Mouse (Mus musculus) forebrain, postnatal 0 days (tissue): ENCODE data around the gene Snx8. TPM values are rescaled to one million over a fixed set of nuclear protein-coding genes. Genes with fewer than 3 reads are reported as not detected.

Source experiments
- ATAC-seq: fragments of 200-750 bp; cut with Nextera tagmentation; 2 replicates; pipeline ENCODE4 v1.8.0; 2017; ENCODE audit warnings: mild to moderate bottlenecking, moderate library complexity
- DNase-seq: peaks from one replicate; pipeline ENCODE4 v3.0.0-alpha.2; 2015
- H3K27ac ChIP-seq: fragments of 300-500 bp; sonication (generic); 2 replicates; pipeline ENCODE4 v1.5.1; 2014; ENCODE audit warnings: low read depth, mild to moderate bottlenecking, antibody characterized with exemption, low read length, moderate library complexity, mixed read lengths
- H3K27me3 ChIP-seq: fragments of 300-500 bp; sonication (generic); 2 replicates; pipeline ENCODE4 v1.6.1; 2014; ENCODE audit warnings: mild to moderate bottlenecking, low read length, mixed read lengths; ENCODE audit not compliant: insufficient read depth
- H3K36me3 ChIP-seq: fragments of 300-500 bp; sonication (generic); 2 replicates; pipeline ENCODE4 v1.6.1; 2014; ENCODE audit warnings: mild to moderate bottlenecking, moderate library complexity; ENCODE audit not compliant: insufficient read depth
- H3K4me1 ChIP-seq: fragments of 300-500 bp; sonication (generic); 2 replicates; pipeline ENCODE4 v1.6.1; 2014; ENCODE audit warnings: antibody characterized with exemption; ENCODE audit not compliant: insufficient read depth
- H3K4me2 ChIP-seq: fragments of 300-500 bp; sonication (generic); 2 replicates; pipeline ENCODE4 v1.6.1; 2014; ENCODE audit warnings: low read depth, mild to moderate bottlenecking, moderate library complexity
- H3K4me3 ChIP-seq: fragments of 300-500 bp; sonication (generic); 2 replicates; pipeline ENCODE4 v1.5.1; 2014; ENCODE audit warnings: low read depth, low read length, mixed read lengths
- H3K9ac ChIP-seq: fragments of 300-500 bp; sonication (generic); 2 replicates; pipeline ENCODE4 v1.6.1; 2014; ENCODE audit warnings: mild to moderate bottlenecking
- H3K9me3 ChIP-seq: fragments of 300-500 bp; sonication (generic); 2 replicates; pipeline ENCODE4 v1.6.1; 2016; ENCODE audit warnings: low read length
- CTCF ChIP-seq: sonication (generic); IDR thresholded peaks from 2 replicates; pipeline ENCODE4 v1.5.1; 2016; ENCODE audit warnings: antibody characterized with exemption, control low read depth, low read depth
- WGBS: fragments of 180-500 bp; shearing (Covaris S2); extraction: QIAGEN DNeasy Blood & Tissue Kit; methylation state at CpG from one replicate; pipeline ENCODE4 v1.1.7; 2014; 5-methylcytosine and 5-hydroxymethylcytosine counted together
- polyA plus RNA-seq: library from polyadenylated mRNA; unstranded; fragments of >200 nt; fragmentation: Nextera tagmentation; extraction: Ambion mirVana; gene quantifications from 2 replicates; pipeline ENCODE4 v1.2.1, GENCODE M21; 2015
- total RNA-seq: library from RNA; depleted of rRNA; stranded (reverse); fragments of >200 nt; gene quantifications from 2 replicates; pipeline ENCODE4 v1.2.3, GENCODE M21; 2014

Gene Snx8
- total and polyA plus RNA-seq, 2 experiments from 2014 or later, result 31.1 to 54.6 TPM

DNA sequence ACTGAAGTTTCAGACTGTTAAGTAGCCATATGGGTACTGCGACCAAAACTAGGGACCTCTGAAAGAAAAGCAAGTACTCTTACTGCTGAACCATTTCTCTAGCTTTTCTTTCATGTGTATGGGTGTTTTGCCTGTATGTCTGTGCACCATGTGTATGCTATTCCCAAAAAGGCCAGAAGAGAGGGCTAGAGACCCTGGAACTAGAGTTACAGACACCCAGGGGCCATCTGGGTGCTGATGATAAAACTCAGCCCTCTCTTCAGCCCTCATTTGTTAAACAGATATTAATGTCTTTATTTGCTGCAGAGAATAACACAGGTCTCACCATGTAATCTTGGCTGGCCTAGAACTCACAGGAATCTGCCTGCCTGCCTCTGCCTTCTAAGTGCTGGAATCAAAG is 4.6 kb downstream of the Snx8 start:
- Histone ChIP-seq H3K9me3 (no peaks in the 10 kb centered on the region), H3K4me1 (0 out of 2 replicates have a peak, but pooled peaks cover 3% of the 10 kb centered on the region), H3K36me3 (no peaks in the 10 kb centered on the region), H3K27me3 (no peaks in the 10 kb centered on the region), H3K27ac (no peak overlapping the region), H3K4me3 (no peak overlapping the region), H3K9ac (no peak overlapping the region), H3K4me2 (no peak overlapping the region)
- TF ChIP-seq CTCF, result no peak
- ATAC-seq, result no peak
- WGBS, result 95% methylated on average over 1 of the region's 1 CpGs
- no peak for DNase-seq

DNA sequence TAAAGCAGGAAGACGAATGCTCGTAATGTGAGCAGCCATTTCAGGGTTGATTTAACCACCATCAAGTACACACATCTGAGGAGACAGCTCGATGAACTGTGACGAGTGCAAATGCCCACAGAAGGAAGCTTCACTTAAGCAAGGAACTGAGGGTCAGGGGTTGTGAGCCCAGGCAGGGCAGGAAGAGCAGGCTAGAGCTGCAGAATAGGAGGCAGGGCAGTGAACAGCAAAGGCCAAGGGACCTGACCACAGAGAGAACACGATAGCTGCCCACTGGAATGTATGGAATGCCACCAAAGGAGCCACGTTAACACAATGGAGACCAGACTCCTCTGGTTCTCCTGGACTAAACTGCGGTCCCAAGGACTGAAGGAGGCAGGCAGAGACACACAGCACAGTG is 5.5 kb downstream of the Snx8 start:
- no peak for TF ChIP-seq CTCF
- no peak overlapping the region for H3K9ac ChIP-seq
- WGBS, result 35% methylated on average over 7 of the region's 7 CpGs

DNA sequence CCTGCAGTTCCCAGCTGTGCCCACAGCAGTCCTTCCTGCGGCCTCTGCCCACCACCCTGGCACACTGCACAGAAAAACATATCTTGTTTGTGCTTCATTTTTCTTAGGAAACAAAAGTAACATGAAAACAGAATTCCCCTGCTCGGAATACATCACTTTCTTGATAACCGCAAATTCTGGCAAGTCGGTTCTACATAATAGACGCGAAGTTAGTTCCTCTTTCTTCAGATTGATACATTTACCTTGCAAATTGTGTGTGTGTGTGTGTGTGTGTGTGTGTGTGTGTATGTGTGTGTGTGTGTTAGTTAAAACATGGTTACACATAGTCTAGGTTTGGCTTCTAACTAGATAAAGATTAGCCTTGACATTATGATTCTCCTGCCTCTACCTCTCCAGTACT is 6.4 kb downstream of the Snx8 start:
- WGBS, result 93% methylated on average over 6 of the region's 6 CpGs
- no peaks in the 10 kb centered on the region for H3K27me3 ChIP-seq
- H3K4me2 ChIP-seq, result no peak overlapping the region
- DNase-seq (no peak), ATAC-seq (no peak)
- no peaks in the 10 kb centered on the region for H3K36me3 ChIP-seq
- H3K9me3 ChIP-seq, result no peaks in the 10 kb centered on the region
- no peak overlapping the region for H3K9ac ChIP-seq
- no peaks in the 10 kb centered on the region for H3K4me1 ChIP-seq
- TF ChIP-seq CTCF, result no peak
- no peak overlapping the region for H3K27ac ChIP-seq
- no peak overlapping the region for H3K4me3 ChIP-seq

More for the DNA sequence above, 5.5 kb downstream of the Snx8 start:
- Histone ChIP-seq H3K4me1 (0 out of 2 replicates have a peak, but pooled peaks cover 3% of the 10 kb centered on the region), H3K27ac (no peak overlapping the region), H3K4me2 (no peak overlapping the region), H3K9me3 (no peaks in the 10 kb centered on the region), H3K36me3 (no peaks in the 10 kb centered on the region), H3K27me3 (no peaks in the 10 kb centered on the region), H3K4me3 (no peak overlapping the region)
- ATAC-seq, result no peak
- DNase-seq, result no peak

DNA sequence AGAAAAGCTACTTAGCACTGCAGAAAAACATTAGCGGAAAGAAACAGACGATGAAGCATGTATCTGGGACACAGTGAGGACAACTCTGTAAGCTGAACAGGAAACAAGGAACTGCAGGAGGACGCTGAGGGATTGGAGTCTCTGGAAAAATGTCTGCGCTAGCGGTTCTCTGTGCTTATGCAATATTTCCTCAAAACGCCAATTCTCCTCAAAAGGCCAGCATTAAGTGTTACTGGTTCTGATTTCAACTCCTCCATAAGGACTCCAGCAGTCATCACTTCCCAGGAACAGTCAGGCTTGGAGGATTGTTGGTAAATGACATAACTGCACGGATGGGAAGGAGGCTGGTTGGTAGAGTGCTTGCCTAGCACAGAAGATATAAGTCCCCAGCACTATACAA is 7.9 kb downstream of the Snx8 start:
- Histone ChIP-seq H3K36me3 (no peaks in the 10 kb centered on the region), H3K27ac (no peak overlapping the region), H3K4me3 (no peak overlapping the region), H3K27me3 (no peaks in the 10 kb centered on the region), H3K9me3 (no peaks in the 10 kb centered on the region), H3K4me1 (no peaks in the 10 kb centered on the region), H3K4me2 (no peak overlapping the region), H3K9ac (no peak overlapping the region)
- no peak for TF ChIP-seq CTCF
- 88% methylated on average over 7 of the region's 7 CpGs for WGBS
- no peak for DNase-seq
- ATAC-seq, result no peak

DNA sequence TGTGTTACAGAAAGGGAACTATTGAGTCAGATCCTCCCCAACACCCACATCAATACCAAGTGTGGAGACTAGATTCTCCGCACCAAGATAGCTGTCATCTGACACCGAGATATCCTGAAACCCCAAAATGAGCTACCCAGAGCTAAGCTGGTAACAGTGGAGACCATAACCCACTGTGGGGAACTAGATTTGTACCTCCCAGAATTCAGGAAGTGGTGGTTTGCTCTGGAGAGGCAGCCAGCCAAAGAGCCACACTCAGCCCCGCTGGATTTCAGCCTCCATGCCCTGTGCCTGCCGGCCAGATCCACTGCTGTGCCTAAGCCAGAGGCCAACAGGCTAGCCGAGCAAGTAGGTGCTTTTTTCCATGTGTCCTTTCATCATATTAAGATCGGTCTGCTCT is 9.8 kb downstream of the Snx8 start:
- Histone ChIP-seq H3K36me3 (no peaks in the 10 kb centered on the region), H3K9ac (no peak overlapping the region), H3K4me1 (no peaks in the 10 kb centered on the region), H3K9me3 (no peaks in the 10 kb centered on the region), H3K27me3 (no peaks in the 10 kb centered on the region), H3K4me3 (no peak overlapping the region), H3K4me2 (no peak overlapping the region), H3K27ac (no peak overlapping the region)
- DNase-seq (no peak), ATAC-seq (no peak)
- 83% methylated on average over 6 of the region's 6 CpGs for WGBS
- TF ChIP-seq CTCF, result no peak

DNA sequence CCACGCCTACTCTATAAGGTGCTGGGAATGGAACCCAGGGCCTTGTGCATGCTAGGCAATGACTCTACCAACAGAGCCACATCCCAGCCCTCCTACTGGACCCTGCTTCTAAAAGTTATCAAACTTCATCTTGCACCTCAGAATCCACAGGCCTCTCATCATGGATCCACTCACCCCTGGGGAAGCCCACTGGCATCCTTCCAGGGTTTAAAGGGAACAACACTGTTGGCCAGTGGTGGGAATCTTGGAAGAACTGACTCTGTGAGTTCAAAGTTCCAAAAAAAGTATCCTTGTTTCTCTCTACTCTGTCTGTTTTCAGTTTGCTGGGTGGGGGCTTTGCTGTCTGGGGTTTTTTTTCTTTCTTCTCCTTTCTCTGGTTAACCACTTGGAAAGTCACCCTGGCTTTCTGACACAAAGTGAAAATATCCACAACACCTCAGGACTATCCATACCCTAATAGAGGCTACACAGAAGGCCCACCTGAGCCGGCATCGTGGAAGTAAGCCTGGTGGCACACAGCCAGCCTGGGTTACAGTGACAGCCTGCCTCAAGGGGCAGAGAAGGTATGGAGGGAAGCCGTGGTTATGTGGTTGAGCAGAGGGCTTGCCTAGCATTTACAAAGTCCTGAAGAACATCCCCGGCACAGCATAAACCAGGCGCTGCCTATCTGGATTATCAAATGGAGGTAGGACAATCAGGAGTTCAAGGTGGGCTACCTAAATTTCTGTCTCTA is 10.8 kb downstream of the Snx8 start:
- Histone ChIP-seq H3K36me3 (no peaks in the 10 kb centered on the region), H3K4me3 (no peak overlapping the region), H3K9me3 (no peaks in the 10 kb centered on the region), H3K27ac (no peak overlapping the region), H3K9ac (no peak overlapping the region), H3K27me3 (no peaks in the 10 kb centered on the region), H3K4me1 (no peaks in the 10 kb centered on the region), H3K4me2 (no peak overlapping the region)
- WGBS, result 84% methylated on average over 6 of the region's 6 CpGs
- ATAC-seq (no peak), DNase-seq (no peak)
- TF ChIP-seq CTCF, result no peak

DNA sequence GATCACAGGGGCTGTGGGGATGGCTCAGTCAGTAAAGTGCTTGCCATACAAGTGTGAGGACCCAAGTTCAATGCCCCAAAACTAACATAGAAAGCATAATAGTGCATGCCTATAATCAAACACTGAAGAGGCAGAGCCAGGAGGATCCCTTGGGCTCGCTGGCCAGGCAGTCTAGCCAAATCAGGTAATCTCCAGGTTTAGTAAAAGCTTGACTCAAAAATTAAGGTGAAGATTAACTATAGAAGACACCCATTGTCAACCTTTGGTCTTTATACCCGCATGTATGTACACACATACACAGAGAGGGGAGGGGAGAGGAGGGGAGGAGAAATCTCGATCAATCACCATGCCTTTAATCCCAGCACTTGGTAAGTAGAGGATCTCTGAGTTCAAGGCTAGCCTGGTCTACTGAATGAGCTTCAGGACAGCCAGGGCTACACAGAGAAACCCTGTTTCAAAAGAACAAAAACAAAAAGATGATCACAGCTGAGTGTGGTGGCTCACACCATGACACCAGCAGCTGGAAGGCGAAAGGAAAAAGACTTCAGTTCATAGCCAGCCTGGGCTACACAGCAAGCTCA is 13.7 kb downstream of the Snx8 start:
- H3K4me3 ChIP-seq, result no peak overlapping the region
- DNase-seq, result no peak
- TF ChIP-seq CTCF, result no peak
- no peaks in the 10 kb centered on the region for H3K4me1 ChIP-seq
- no peak overlapping the region for H3K9ac ChIP-seq
- no peaks in the 10 kb centered on the region for H3K36me3 ChIP-seq
- no peaks in the 10 kb centered on the region for H3K27me3 ChIP-seq
- no peak for ATAC-seq
- no peak overlapping the region for H3K4me2 ChIP-seq
- H3K27ac ChIP-seq, result no peak overlapping the region
- H3K9me3 ChIP-seq, result no peaks in the 10 kb centered on the region
- 81% methylated on average over 4 of the region's 4 CpGs for WGBS
